Mouse (Mus musculus) kidney, postnatal 25 days (tissue): Measurements from ENCODE around the gene Rrn3.
"Not testable (repeated sequence)": the region's sequence is repeated elsewhere in the genome, so short reads cannot be mapped to it uniquely, and the experiment has no call there.

Source experiments
- DNase-seq, 2 experiments: peaks; one replicate each; pipeline ENCODE4 v3.0.0; 2021; ENCODE audit warnings: mixed read lengths in 2 of 2

Rrn3 gene

DNA sequence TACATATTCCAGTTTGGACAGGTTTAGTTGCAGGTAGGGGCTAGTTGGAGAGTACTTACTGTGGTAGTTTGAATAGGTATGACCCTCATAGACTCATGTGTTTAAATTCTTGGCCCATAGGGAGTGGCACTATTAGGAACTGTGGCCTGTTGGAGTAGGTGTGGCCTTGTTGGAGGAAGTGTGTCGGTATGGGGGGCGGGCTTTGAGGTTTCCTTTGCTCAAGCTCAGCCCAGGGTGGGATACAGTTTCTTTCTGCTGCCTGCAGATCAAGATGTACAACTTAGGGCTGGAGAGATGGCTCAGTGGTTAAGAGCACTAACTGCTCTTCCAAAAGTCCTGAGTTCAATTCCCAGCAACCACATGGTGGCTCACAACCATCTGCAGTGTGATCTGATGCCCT, 12.9 kb downstream of the Rrn3 start:
- DNase-seq: not testable (repeated sequence)

DNA sequence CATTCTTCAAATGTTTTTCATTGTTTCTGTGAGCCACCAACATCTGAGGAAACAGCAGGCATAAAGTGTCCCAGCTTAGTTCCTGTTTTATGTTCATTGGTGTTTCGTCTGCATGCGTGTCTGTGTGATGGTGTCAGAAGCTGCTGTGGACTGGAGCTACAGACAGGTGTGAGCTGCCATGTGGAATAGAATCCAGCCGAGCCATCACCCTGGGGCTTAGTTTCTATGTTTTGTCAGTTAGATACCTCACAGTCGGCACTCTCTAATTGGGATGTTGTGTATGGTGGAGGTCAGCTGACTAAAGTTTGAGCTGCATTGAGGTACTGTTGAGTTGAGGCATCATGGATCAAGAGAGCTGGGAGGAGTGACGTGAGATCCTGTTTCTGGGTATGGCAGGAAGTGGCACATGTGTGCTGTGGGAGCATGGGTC, 16.3 kb downstream of the Rrn3 start:
- no peak for DNase-seq

DNA sequence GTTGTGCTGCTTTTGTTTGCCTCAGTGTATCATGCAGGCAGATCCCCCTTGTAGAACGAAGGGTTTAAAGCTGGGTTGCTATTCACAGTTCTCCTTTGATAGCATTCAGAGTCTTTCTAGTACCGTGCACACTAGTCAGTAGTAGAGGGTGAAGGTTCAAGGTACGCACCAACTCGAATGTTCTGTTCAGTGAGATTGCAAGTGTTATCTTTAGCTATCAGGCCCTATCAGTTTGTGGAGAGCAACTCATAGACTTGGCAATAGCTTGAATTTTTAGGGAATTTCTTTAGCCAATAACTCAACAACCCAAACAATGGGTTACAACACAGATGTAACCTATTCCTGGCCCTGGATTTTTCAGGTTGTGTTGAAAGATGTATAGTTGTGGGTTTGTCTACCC, 20.7 kb downstream of the Rrn3 start:
- no peak for DNase-seq

DNA sequence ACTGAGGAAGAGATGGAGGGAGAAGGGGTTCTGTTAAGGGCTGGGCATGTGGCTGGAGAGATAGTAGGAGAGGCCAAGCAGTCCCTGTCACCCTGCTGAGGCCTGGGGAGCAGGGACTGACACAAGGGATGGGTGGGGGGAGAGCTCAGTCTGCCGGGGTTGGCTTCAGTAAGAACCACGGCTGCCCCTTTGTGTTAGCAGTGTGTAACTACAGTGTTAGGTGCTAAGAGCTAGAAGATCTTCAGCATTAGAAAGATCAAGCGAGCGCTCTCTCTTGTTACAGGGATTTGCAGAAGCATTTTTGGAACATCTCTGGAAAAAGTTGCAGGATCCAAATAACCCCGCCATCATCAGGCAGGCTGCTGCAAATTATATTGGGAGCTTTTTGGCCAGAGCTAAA, 24.2 kb downstream of the Rrn3 start:
- DNase-seq: no peak

DNA sequence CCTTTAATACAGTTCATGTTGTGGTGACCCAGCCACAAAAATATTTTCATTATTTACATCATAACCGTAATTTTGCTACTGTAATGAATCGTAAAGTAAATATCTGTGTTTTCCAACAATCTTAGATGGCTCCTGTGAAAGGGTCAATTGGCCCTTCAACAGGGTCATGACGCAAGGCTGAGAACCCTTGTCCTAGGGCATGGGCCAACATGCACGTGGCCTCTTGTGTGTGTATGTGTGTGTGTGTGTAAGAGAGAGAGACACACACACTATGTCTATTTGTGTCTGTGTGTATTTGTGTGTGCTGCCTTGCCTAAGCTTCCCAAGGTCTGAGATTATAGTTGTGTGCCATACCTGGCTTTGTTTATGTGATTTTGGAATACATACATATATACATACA, 27.1 kb downstream of the Rrn3 start:
- DNase-seq: no peak

DNA sequence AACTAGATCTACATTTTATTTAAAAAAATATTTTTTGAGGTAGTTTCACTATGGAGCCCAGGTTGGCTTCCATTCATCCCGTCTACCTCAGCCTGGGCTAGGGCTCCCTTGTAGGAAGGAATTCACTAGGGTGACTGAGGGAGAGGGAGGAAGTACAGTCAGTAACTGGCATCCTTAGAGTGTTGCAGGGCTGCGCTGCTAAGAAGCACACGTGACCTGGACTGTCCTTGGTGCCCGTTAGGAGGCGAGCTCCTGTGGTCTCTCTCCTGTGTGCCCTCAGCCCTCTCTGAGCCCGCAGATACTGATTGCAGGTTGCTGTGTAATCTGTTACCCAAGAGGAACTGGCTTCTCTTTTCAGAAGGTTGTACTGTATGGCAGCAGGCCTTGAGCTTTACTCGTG, 27.9 kb downstream of the Rrn3 start:
- no peak for DNase-seq

DNA sequence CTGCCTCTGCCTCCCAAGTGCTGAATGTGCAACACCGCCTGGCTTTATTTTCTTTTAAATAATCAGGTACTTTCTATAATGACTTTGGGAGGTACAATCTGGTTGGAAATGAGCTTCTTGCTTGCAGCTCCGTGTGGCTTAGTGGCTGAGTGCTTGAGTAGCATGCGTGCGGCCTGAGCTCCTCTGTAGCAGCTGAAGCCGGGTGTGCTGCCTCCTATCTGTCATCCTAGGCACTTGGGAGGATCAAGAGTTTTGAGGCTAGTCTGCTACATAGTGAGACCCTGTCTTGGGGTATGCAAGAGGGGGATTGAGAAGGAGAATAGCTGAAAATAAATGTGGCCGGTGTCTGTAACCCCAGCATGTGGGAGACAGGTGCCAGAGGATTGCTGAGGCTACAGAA, 31.6 kb downstream of the Rrn3 start:
- no peak for DNase-seq

DNA sequence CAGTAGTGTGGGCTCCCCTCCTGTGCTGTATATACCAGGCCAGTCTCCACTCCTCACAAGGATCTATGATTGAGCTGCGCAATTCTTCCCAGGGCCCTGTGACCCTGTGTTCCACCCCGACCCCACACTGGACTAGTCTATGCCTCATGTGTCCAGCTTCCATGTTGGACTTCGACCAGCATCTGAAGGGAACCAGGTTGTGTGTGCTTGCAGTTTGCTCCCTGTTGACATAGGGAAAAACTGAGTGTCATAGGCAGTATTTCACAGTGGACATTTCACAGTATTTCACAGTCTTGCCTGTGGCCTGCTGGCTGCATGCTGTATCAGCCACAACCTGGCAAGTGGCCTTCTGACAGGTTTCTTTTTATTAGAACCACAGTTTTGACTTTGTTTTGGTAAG, 32.7 kb downstream of the Rrn3 start:
- no peak for DNase-seq

DNA sequence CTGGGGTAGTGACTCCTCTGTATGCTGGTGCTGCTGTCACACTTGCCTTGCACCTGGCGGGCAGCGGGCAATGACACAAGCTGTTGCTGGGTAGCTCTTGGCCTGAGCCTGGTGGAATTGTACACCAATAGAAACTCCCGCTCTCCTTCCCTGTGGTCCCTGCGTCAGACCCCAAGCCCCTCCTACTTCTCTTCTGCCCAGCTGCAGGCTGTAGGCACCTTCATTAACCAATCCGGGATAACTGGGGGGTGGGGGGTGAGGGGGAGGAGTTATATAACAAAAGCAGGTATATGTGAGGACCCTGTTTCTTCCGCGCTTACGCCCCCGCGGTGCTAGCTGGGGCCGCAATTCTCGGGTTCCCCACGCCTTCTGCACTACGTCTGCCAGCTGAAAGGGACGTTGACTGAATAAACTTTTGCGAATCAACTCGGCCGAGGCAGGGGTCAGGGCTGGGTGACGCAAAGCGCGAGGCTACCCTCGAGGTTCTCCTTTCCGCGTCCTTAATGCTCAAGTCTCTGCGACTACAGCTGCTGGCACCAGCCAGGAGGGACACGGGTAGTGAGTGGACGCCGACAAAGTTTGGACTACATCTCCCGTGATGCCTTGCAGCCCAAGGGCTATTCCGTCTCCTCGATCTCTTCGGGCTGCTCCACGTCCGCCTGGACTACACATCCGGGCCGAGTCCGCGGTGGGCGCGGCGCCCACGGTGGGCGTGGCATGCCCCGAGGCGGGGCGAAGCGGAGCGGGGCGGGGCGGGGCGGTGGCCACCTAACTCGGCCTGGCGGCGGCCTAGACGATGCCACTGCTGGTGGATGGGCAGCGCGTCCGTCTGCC, 38.3 kb downstream of the Rrn3 start, which contains the start of gene Ntan1:
Ntan1 (plus strand) TSS at position 286 of the 834 bp plus-strand sequence.
- DNase-seq: peak; percentile 94 to 98

DNA sequence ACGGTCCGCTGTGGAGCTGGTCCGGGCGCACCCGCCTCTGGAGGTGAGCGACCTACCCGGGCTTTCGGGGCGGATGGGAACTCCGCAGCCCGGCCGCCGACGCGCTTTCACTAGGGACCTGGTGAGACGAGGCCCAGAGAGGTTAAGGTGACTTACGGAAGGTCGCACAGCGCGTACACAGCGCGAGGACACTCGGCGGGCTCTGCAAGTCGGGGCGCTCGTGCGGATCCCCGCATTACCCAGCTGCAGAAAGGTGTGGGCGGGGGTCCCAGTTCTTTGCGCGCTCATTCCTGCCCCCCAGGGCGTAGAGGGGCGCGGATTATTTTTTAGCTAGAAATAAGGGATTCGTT, 38.9 kb downstream of the Rrn3 start:
- DNase-seq: no peak

DNA sequence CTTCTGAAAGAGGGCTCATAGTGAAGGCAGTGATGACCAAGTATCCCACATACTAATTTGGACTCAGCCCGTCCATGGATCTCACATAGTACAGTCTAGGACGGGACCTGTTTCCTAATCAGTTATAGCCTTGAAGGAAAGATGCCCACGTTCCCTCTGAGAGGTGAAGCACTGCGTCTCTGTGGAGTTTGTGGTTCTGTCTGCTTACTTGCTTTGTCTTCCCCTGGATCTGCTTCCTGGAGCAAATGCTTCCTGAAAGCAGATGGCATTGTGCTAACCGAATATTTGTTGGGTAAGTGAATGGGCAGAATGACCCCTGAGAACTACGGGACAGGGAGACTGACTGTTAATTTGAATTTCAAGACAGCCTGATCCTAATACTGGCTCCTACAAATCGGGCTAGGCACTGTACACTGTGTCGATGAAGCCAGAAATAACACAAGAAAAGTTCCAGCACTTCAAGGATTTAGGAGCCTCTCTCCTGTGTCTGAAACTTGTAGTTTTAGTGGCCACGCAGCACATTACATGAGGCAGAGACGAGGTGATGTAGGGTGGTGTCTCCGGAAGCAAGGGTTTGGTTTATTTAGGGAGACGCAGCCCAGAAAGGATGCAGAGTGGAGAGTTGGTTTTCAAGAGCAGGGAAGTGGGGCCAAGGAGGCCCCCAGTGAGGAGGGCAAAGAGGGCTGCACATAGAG, 39.4 kb downstream of the Rrn3 start:
- no peak for DNase-seq

DNA sequence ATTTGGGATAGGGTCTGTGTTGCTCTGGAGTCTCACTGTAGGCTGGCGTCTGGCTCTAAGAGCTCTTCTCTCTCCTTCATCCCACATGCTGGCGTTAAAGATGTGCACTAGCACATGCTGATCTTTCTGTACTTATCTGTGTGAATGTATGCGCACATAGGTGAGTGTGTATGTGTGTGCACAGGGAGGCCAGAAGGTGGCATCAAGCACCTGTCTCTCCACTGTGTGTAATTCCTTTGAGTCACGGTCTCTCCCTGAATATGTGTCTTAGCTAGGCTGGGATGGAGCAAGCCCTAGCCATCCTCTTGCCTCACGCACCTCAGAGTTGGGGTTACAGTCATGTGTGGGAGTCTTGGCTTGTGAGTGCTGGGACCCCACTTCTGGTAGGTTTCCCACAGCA, 40.3 kb downstream of the Rrn3 start:
- DNase-seq: no peak

DNA sequence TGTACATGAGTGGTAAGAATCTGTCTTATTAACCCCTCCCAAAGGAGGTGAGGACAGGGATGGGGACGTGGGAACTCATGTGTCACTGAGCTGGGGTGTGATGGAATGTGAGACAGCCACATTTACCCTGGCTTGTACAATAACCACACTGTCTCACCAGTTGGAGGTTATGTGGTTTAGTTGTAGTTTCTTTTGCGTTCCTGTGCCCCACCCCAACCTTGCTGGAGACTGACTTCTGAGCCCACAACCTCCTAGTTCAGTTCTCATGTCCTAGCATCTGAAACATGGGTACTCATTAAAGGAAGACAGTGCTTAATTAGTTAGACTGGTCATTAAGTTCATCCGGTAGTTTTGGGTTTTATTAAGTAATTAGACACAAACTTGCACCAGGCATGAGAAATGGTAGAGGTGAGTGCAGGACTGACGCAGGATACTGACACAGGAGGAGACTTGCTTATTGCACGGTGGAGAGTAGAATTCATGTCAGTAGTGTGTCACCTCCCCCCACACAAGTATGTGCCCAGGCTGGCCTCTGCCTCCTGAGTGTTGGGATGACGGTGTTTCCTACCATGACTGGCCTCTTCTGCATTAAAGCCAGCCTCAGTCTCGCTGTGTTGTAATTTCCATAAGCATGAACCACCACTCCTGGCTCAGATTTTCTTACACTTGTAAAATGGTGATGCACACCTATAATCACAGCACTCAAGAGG, 45.4 kb downstream of the Rrn3 start:
- DNase-seq: no peak

DNA sequence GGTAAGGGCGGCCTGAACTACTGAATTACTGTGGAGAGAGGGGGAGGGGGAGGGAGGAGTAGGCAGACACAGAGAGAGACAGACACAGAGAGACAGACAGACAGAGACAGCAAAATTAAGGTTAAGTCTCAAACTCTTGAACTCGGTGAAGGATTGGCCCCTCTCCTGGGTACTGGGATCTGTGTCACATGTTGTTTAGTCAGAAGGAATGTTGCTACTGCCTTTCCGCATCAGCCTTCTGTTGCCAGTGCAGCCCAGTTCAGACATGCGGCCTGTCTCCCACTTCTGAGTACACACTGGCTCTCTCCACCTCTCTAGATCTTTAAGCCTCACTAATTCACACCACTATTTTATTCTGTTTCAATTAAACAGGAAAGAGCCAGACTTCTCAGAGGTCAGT, 46.0 kb downstream of the Rrn3 start:
- no peak for DNase-seq

DNA sequence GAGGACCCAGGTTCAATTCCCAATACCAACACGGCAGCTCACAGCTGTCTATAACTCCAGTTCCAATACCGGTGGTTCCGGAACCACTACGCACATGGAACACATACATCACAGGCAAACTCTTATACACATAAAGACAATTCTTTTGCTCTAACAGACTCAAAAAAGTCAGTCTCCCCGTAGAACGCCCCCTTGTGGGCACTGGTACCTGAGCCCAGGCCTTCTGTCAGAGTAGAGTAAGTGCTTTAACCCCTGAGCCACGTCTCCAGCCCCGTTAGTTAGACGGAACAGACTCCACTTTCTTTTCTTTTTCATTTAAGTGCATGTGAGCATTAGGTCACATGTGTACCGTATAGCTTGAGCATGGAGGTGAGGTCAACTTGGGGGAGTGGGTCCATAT, 49.9 kb downstream of the Rrn3 start:
- no peak for DNase-seq

DNA sequence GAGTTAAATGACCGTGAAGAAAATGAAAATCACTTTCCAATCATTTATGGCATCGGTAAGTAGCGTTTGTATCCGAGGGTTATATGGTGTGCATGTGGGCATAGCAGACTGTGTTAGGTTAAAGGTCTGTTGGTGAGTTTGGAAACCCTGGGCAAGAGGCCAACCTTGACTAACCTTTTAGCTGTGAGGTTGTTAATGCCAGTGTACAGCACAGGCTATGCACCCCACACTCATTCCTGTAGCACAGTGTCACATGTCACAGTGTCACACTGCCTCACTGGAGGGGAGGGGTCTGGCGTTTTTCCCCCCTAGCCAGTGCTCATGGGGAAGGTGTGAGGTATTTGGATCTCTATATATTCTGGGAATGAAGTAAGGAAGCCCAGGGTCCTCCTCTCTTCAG, 51.1 kb downstream of the Rrn3 start:
- DNase-seq: peak; percentile 63 to 68

DNA sequence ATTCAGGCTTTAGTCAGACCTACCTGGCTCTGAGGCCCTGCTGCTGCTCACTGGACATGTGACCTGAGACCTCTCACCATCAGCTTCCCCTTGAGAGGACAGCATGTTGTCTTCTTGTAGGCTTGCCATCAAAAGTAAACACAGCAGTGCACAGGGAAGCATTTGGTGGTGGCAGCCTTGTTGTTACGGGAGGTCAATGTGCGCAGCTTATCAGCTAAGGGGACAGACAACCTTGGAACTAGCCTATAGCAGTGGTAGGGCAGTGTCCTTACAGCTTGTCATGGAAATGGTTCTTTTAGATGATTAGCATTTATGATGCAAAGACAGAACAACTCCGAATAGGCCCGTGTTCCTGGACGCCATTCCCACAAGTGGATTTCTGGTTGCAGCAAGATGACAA, 53.9 kb downstream of the Rrn3 start:
- DNase-seq: no peak

DNA sequence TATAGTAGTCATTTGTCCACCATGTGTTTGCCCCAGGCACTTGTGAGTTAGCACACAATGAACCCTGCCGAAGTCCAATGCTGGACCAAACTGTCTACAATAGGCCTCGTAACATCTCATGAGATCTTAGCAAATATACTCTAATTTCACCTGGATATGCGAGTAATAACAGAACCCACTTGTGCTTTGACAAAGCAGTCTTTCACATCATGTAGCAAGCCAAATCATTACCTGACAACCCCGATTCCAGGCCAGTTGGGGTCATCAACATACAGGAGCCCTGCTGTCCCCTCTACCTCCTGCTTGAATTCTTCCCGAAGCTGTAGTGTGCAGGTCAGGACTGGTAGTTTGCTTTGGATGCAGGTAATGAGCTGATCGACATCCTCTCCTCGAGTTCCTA, 59.5 kb downstream of the Rrn3 start:
- no peak for DNase-seq

DNA sequence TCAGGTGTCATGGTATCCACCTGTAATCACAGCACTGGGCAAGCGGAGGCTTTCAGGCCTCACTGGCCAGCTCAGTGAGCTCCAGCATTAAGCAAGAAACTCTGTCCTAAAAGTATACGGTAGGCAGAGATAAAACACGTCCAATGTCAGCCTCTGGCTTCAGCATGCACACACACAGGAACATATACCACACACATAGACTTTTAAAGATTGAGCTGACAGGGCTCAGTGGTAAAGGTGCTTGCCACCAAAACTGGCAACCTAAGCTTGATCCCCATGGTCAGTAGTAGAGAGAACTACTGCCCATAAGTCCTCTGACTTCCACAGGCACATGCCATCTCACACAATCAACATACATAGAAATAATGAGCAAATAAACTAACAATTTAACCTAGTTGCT, 60.4 kb downstream of the Rrn3 start:
- no peak for DNase-seq

DNA sequence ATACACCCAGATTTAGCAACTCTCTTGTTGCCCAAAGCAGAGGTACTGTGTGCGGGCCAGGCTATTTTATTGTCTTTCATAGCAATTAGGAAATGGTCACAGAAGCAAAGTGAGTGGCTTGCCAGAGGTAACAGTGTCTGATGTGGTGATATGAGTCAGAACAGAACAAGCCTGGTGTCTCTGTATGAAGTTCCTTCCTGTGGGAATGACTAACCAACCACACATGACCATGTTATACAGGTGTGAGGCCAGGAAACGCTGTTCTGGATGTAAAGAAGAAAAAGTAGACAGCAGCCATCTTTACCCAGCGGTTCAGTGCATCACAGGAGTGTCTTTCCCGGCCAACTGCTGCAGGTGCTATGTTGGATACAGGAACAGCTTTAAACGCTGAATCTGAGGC, 64.5 kb downstream of the Rrn3 start:
- DNase-seq: no peak

DNA sequence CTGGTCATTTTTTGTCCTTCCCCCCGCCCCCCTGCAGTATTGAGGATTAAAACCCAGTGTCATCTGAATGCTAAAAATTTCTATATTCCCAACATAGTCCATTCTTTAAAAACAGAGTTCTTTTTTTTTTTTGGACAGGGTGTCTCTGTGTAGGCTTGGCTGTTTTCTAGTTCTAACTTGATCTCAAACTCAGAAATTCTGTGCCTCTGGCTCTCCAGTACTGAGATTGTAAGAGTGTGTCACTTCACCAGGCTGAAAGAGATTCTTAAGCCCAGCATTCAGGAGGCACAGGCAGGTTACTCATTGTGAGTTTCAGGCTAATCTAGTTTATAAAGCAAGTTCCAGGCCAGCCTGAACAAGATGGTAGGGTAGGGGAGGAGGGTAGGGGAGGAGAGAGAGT, 66.2 kb downstream of the Rrn3 start:
- no peak for DNase-seq

DNA sequence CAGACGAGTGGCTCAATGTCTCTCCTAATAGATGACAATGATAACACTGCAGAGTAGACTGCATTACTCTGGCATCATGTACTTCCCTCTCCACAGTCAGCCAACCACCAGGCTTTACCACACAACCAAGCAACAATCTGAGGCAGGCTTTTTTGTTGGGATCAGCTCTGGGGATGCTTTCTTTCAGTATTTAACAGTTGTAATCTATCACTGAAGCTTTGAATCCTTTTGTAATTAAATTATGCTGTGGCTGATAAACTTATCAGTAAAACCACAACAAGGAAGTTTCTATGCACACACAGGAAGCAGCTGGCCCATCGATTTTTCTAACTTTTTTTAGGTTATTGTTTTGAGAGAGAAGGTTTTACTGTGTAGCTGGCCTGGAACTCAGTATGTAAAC, 67.8 kb downstream of the Rrn3 start:
- no peak for DNase-seq

DNA sequence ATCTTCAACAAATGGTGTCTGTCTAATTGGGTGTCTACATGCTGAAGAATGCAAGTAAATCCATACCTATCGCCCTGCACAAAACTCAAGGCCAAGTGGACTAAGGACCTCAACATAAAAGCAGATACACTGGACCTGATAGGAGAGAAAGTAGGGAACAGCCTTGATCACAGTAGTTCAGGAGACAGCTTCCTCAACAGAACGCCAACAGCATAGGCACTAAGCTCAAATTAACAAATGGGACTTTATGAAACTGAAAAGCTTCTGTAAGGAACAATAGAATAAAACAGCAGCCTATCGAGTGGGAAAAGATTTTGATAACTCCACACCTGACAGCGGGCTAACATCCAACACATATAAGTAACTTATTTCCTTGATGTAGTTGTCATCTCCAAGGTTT, 70.9 kb downstream of the Rrn3 start:
- DNase-seq: no peak

DNA sequence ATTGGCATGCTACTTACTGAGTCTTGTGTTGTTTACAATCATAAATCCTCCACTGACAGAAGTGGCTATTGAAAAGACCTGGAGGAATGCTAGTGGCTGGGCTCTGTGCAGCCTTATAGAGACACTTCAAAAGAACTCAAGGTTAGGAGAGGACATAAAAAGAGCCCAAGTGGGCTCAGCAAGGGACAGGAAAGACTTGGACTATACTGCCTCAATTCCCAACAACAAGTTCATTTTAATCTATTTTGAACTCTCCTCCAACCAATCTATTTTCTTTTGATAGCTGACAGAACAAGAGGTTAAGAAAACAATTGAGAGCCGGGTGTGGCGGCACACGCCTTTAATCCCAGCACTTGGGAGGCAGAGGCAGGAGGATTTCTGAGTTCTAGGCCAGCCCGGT, 73.4 kb downstream of the Rrn3 start:
- DNase-seq: no peak
